Mouse (Mus musculus): Measurements from ENCODE around the gene Dapl1. TPM values are rescaled to one million over a fixed set of nuclear protein-coding genes. Genes with fewer than 3 reads are reported as not detected.

Gene Dapl1
- polyA plus RNA-seq, 1 experiment from 2014 or later = 17.0 TPM

- no peaks in the 10 kb centered on the region for H3K4me1 ChIP-seq (ENCODE audit: control insufficient read depth, insufficient read depth, low read length)
- no peak overlapping the region for H3K4me2 ChIP-seq (ENCODE audit: low read depth, low read length)
- ATAC-seq (ENCODE audit: low read depth) = peak; percentile 82
- no peaks in the 10 kb centered on the region for H3K27me3 ChIP-seq (replicated peaks; ENCODE audit: control insufficient read depth, insufficient read depth, low read length)
- peaks cover 8% of the 10 kb centered on the region; the same call in 1 of the 2 replicates for H3K9me3 ChIP-seq (ENCODE audit: control insufficient read depth, low read length)
- H3K36me3 ChIP-seq (ENCODE audit: control insufficient read depth, insufficient read depth, low read length) = no peaks in the 10 kb centered on the region
- H3K9ac ChIP-seq (ENCODE audit: low read depth, low read length) = no peak overlapping the region
- WGBS = 55% methylated on average over 2 of the region's 2 CpGs
- peak; percentile 78 for DNase-seq (ENCODE audit: low spot score)
- no peak overlapping the region for H3K27ac ChIP-seq (replicated peaks; ENCODE audit: low read depth, low read length)
- no peak overlapping the region for H3K4me3 ChIP-seq (ENCODE audit: low read depth, low read length)
Measured at GRCm38 (mm10) chr2:59447712-59448111, 36.7 kb upstream of the Dapl1 start.

- no peaks in the 10 kb centered on the region for H3K36me3 ChIP-seq (ENCODE audit: control insufficient read depth, insufficient read depth, low read length)
- DNase-seq (ENCODE audit: low spot score) (no peak), ATAC-seq (ENCODE audit: low read depth) (no peak)
- no peak overlapping the region for H3K27ac ChIP-seq (replicated peaks; ENCODE audit: low read depth, low read length)
- H3K27me3 ChIP-seq (replicated peaks; ENCODE audit: control insufficient read depth, insufficient read depth, low read length) = no peaks in the 10 kb centered on the region
- peaks cover 8% of the 10 kb centered on the region; the same call in 1 of the 2 replicates for H3K9me3 ChIP-seq (ENCODE audit: control insufficient read depth, low read length)
- no peak overlapping the region for H3K4me3 ChIP-seq (ENCODE audit: low read depth, low read length)
- 84% methylated on average over 3 of the region's 3 CpGs for WGBS
- no peak overlapping the region for H3K4me2 ChIP-seq (ENCODE audit: low read depth, low read length)
- no peaks in the 10 kb centered on the region for H3K4me1 ChIP-seq (ENCODE audit: control insufficient read depth, insufficient read depth, low read length)
- H3K9ac ChIP-seq (ENCODE audit: low read depth, low read length) = no peak overlapping the region
Measured at GRCm38 (mm10) chr2:59448516-59448915, 35.9 kb upstream of the Dapl1 start.

DNA sequence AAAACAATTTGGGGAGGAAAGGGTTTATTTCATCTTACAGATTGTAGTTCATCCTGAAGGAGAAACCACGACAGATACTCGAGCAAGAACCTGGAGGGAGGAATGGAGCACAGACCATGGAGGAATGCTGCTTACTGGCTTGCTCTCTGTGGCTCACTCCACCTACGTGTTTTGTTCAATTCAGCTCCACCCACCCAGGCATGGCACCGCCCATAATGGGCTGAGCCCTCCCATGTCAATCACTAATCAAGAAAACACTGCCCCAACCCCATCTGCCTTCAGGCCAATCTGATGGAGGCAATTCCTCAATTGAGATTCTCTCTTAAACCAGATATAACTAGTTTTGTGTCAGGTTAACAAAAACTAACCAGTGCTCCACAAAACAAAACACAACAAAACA lies 35.5 kb upstream of the Dapl1 start:
- DNase-seq (ENCODE audit: low spot score) (no peak), ATAC-seq (ENCODE audit: low read depth) (no peak)
- no peak overlapping the region for H3K4me3 ChIP-seq (ENCODE audit: low read depth, low read length)
- H3K27me3 ChIP-seq (replicated peaks; ENCODE audit: control insufficient read depth, insufficient read depth, low read length) = no peaks in the 10 kb centered on the region
- H3K4me2 ChIP-seq (ENCODE audit: low read depth, low read length) = no peak overlapping the region
- no peak overlapping the region for H3K27ac ChIP-seq (replicated peaks; ENCODE audit: low read depth, low read length)
- H3K36me3 ChIP-seq (ENCODE audit: control insufficient read depth, insufficient read depth, low read length) = no peaks in the 10 kb centered on the region
- no peak overlapping the region for H3K9ac ChIP-seq (ENCODE audit: low read depth, low read length)
- H3K4me1 ChIP-seq (ENCODE audit: control insufficient read depth, insufficient read depth, low read length) = no peaks in the 10 kb centered on the region
- peaks cover 8% of the 10 kb centered on the region; the same call in 1 of the 2 replicates for H3K9me3 ChIP-seq (ENCODE audit: control insufficient read depth, low read length)
- WGBS = 65% methylated on average over 4 of the region's 4 CpGs

- Histone ChIP-seq H3K4me1 (ENCODE audit: control insufficient read depth, insufficient read depth, low read length) (no peaks in the 10 kb centered on the region), H3K9me3 (ENCODE audit: control insufficient read depth, low read length) (0 out of 2 replicates have a peak, but pooled peaks cover 1% of the 10 kb centered on the region), H3K4me3 (ENCODE audit: low read depth, low read length) (no peak overlapping the region), H3K9ac (ENCODE audit: low read depth, low read length) (no peak overlapping the region), H3K27ac (replicated peaks; ENCODE audit: low read depth, low read length) (no peak overlapping the region), H3K36me3 (ENCODE audit: control insufficient read depth, insufficient read depth, low read length) (no peaks in the 10 kb centered on the region), H3K27me3 (replicated peaks; ENCODE audit: control insufficient read depth, insufficient read depth, low read length) (no peaks in the 10 kb centered on the region), H3K4me2 (ENCODE audit: low read depth, low read length) (no peak overlapping the region)
- 85% methylated on average over 2 of the region's 2 CpGs for WGBS
- DNase-seq (ENCODE audit: low spot score) (no peak), ATAC-seq (ENCODE audit: low read depth) (no peak)
Measured at GRCm38 (mm10) chr2:59451675-59452074, 32.8 kb upstream of the Dapl1 start.

DNA sequence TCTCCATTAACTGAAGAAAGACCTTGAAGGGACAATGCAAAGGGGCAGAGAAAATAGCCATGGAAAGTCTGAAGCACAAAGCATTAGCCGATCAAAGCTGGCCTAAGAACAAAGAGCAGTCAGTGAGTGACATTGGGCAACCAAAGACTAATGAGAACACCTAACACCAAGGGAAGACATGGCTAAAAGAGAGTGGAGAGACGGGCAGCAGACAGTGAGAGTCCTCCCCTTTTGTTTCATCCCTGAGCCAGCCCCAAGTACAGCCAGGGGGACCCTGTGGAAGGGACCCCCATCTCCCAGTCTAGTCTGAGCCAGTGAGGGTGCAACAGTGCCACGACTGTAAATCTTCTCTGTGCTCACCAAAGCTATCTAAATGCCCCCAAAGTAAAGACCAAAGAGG lies 32.4 kb upstream of the Dapl1 start:
- no peak overlapping the region for H3K27ac ChIP-seq (replicated peaks; ENCODE audit: low read depth, low read length)
- no peak overlapping the region for H3K4me2 ChIP-seq (ENCODE audit: low read depth, low read length)
- DNase-seq (ENCODE audit: low spot score) (no peak), ATAC-seq (ENCODE audit: low read depth) (no peak)
- H3K9ac ChIP-seq (ENCODE audit: low read depth, low read length) = no peak overlapping the region
- no peaks in the 10 kb centered on the region for H3K36me3 ChIP-seq (ENCODE audit: control insufficient read depth, insufficient read depth, low read length)
- H3K4me3 ChIP-seq (ENCODE audit: low read depth, low read length) = no peak overlapping the region
- WGBS = 75% methylated on average over 3 of the region's 3 CpGs
- no peaks in the 10 kb centered on the region for H3K4me1 ChIP-seq (ENCODE audit: control insufficient read depth, insufficient read depth, low read length)
- H3K9me3 ChIP-seq (ENCODE audit: control insufficient read depth, low read length) = 0 out of 2 replicates have a peak, but pooled peaks cover 4% of the 10 kb centered on the region
- H3K27me3 ChIP-seq (replicated peaks; ENCODE audit: control insufficient read depth, insufficient read depth, low read length) = no peaks in the 10 kb centered on the region

- ATAC-seq (ENCODE audit: low read depth) (no peak), DNase-seq (ENCODE audit: low spot score) (no peak)
- Histone ChIP-seq H3K9ac (ENCODE audit: low read depth, low read length) (no peak overlapping the region), H3K27me3 (replicated peaks; ENCODE audit: control insufficient read depth, insufficient read depth, low read length) (no peaks in the 10 kb centered on the region), H3K4me3 (ENCODE audit: low read depth, low read length) (no peak overlapping the region), H3K4me2 (ENCODE audit: low read depth, low read length) (no peak overlapping the region), H3K4me1 (ENCODE audit: control insufficient read depth, insufficient read depth, low read length) (peaks cover 8% of the 10 kb centered on the region; the same call in 1 of the 2 replicates), H3K36me3 (ENCODE audit: control insufficient read depth, insufficient read depth, low read length) (no peaks in the 10 kb centered on the region), H3K9me3 (ENCODE audit: control insufficient read depth, low read length) (peaks cover 6% of the 10 kb centered on the region; the same call in 1 of the 2 replicates), H3K27ac (replicated peaks; ENCODE audit: low read depth, low read length) (no peak overlapping the region)
- 83% methylated on average over 6 of the region's 6 CpGs for WGBS
Measured at GRCm38 (mm10) chr2:59462086-59462485, 22.4 kb upstream of the Dapl1 start.

- H3K9ac ChIP-seq (ENCODE audit: low read depth, low read length) = no peak overlapping the region
- no peak overlapping the region for H3K27ac ChIP-seq (replicated peaks; ENCODE audit: low read depth, low read length)
- no peaks in the 10 kb centered on the region for H3K36me3 ChIP-seq (ENCODE audit: control insufficient read depth, insufficient read depth, low read length)
- H3K9me3 ChIP-seq (ENCODE audit: control insufficient read depth, low read length) = peaks cover 6% of the 10 kb centered on the region; the same call in 1 of the 2 replicates
- no peak overlapping the region for H3K4me3 ChIP-seq (ENCODE audit: low read depth, low read length)
- peaks cover 10% of the 10 kb centered on the region; the same call in 1 of the 2 replicates for H3K4me1 ChIP-seq (ENCODE audit: control insufficient read depth, insufficient read depth, low read length)
- no peak overlapping the region for H3K4me2 ChIP-seq (ENCODE audit: low read depth, low read length)
- WGBS = 68% methylated on average over 12 of the region's 12 CpGs
- DNase-seq (ENCODE audit: low spot score) = peak; percentile 32
- H3K27me3 ChIP-seq (replicated peaks; ENCODE audit: control insufficient read depth, insufficient read depth, low read length) = no peaks in the 10 kb centered on the region
- no peak for ATAC-seq (ENCODE audit: low read depth)
Measured at GRCm38 (mm10) chr2:59463428-59464182, 20.8 kb upstream of the Dapl1 start.

GRCm38 (mm10) chr2:59465671-59466070 lies 18.8 kb upstream of the Dapl1 start:
- Histone ChIP-seq H3K4me1 (ENCODE audit: control insufficient read depth, insufficient read depth, low read length) (peaks cover 15% of the 10 kb centered on the region), H3K36me3 (ENCODE audit: control insufficient read depth, insufficient read depth, low read length) (no peaks in the 10 kb centered on the region), H3K9ac (ENCODE audit: low read depth, low read length) (no peak overlapping the region), H3K4me2 (ENCODE audit: low read depth, low read length) (no peak overlapping the region), H3K9me3 (ENCODE audit: control insufficient read depth, low read length) (no peaks in the 10 kb centered on the region), H3K4me3 (ENCODE audit: low read depth, low read length) (no peak overlapping the region), H3K27ac (replicated peaks; ENCODE audit: low read depth, low read length) (no peak overlapping the region), H3K27me3 (replicated peaks; ENCODE audit: control insufficient read depth, insufficient read depth, low read length) (no peaks in the 10 kb centered on the region)
- no peak for ATAC-seq (ENCODE audit: low read depth)
- DNase-seq (ENCODE audit: low spot score) = no peak
- WGBS = 67% methylated on average over 5 of the region's 5 CpGs

DNA sequence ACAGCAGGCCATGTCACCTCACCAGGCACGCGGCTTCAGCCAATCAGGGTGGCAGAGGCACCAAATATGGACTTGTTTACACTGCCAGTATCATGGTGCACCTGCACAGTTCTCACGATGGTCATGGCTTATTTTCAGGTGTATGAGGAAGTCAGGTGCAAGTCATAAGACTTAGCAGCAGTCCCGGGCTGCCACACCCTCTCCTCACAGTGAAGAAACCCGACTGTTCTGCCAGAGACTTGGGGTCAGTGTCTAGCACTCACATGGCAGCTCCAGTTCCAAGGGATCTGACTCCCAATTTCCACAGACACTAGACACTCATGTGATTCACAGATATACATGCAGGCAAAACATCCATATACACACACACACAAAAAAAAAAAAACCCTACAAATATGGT lies 18.1 kb upstream of the Dapl1 start:
- DNase-seq (ENCODE audit: low spot score) (no peak), ATAC-seq (ENCODE audit: low read depth) (0 out of 2 replicates have a peak, but pooled peaks have one; percentile 1)
- Histone ChIP-seq H3K27ac (replicated peaks; ENCODE audit: low read depth, low read length) (no peak overlapping the region), H3K4me2 (ENCODE audit: low read depth, low read length) (no peak overlapping the region), H3K9me3 (ENCODE audit: control insufficient read depth, low read length) (no peaks in the 10 kb centered on the region), H3K36me3 (ENCODE audit: control insufficient read depth, insufficient read depth, low read length) (no peaks in the 10 kb centered on the region), H3K4me3 (ENCODE audit: low read depth, low read length) (no peak overlapping the region), H3K4me1 (ENCODE audit: control insufficient read depth, insufficient read depth, low read length) (peaks cover 22% of the 10 kb centered on the region), H3K27me3 (replicated peaks; ENCODE audit: control insufficient read depth, insufficient read depth, low read length) (no peaks in the 10 kb centered on the region), H3K9ac (ENCODE audit: low read depth, low read length) (no peak overlapping the region)
- WGBS = 65% methylated on average over 5 of the region's 5 CpGs
